Mouse (Mus musculus): ENCODE measurements around the gene Spry2.

The Spry2 gene

GRCm38 (mm10) chr14:105897569-105898101 is 1.0 kb upstream of the Spry2 start:
- H3K36me3 ChIP-seq (ENCODE audit: insufficient read depth, low read length): peaks cover 25% of the 10 kb centered on the region
- H3K4me3 ChIP-seq (replicated peaks; ENCODE audit: low read length): peak overlapping the region; percentile 84
- no peaks in the 10 kb centered on the region for H3K9me3 ChIP-seq (ENCODE audit: low read length)
- H3K4me1 ChIP-seq (replicated peaks; ENCODE audit: low read depth, low read length): peaks cover 42% of the 10 kb centered on the region
- TF ChIP-seq CTCF (conservative IDR thresholded peaks at IDR 0.05; ENCODE audit: low read length) (no peak), POU5F1 (IDR thresholded peaks at IDR 0.05; ENCODE audit: borderline replicate concordance, low read length) (no peak), NANOG (IDR thresholded peaks at IDR 0.05; ENCODE audit: borderline replicate concordance, low read length) (no peak)
- no peaks in the 10 kb centered on the region for H3K27me3 ChIP-seq (ENCODE audit: insufficient read depth, low read length)

GRCm38 (mm10) chr14:105895961-105896651 is 513 bp downstream of the Spry2 start:
- peaks cover 38% of the 10 kb centered on the region for H3K36me3 ChIP-seq (ENCODE audit: insufficient read depth, low read length)
- H3K9me3 ChIP-seq (ENCODE audit: low read length): no peaks in the 10 kb centered on the region
- peaks cover 44% of the 10 kb centered on the region for H3K4me1 ChIP-seq (replicated peaks; ENCODE audit: low read depth, low read length)
- H3K4me3 ChIP-seq (replicated peaks; ENCODE audit: low read length): peak overlapping the region; percentile 98
- TF ChIP-seq NANOG (IDR thresholded peaks at IDR 0.05; ENCODE audit: borderline replicate concordance, low read length) (no peak), CTCF (conservative IDR thresholded peaks at IDR 0.05; ENCODE audit: low read length) (no peak), POU5F1 (IDR thresholded peaks at IDR 0.05; ENCODE audit: borderline replicate concordance, low read length) (no peak)
- no peaks in the 10 kb centered on the region for H3K27me3 ChIP-seq (ENCODE audit: insufficient read depth, low read length)

- Histone ChIP-seq H3K4me3 (replicated peaks; ENCODE audit: low read length) (peak overlapping the region; percentile 98), H3K27me3 (ENCODE audit: insufficient read depth, low read length) (no peaks in the 10 kb centered on the region), H3K9me3 (ENCODE audit: low read length) (no peaks in the 10 kb centered on the region), H3K4me1 (replicated peaks; ENCODE audit: low read depth, low read length) (peaks cover 44% of the 10 kb centered on the region), H3K36me3 (ENCODE audit: insufficient read depth, low read length) (peaks cover 47% of the 10 kb centered on the region)
- TF ChIP-seq NANOG (IDR thresholded peaks at IDR 0.05; ENCODE audit: borderline replicate concordance, low read length) (no peak), POU5F1 (IDR thresholded peaks at IDR 0.05; ENCODE audit: borderline replicate concordance, low read length) (no peak), CTCF (conservative IDR thresholded peaks at IDR 0.05; ENCODE audit: low read length) (no peak)
These were observed 1.4 kb downstream of the Spry2 start for GRCm38 (mm10) chr14:105894971-105895873.

- TF ChIP-seq CTCF (conservative IDR thresholded peaks at IDR 0.05; ENCODE audit: low read length) (no peak), NANOG (IDR thresholded peaks at IDR 0.05; ENCODE audit: borderline replicate concordance, low read length) (no peak), POU5F1 (IDR thresholded peaks at IDR 0.05; ENCODE audit: borderline replicate concordance, low read length) (no peak)
- Histone ChIP-seq H3K27me3 (ENCODE audit: insufficient read depth, low read length) (no peaks in the 10 kb centered on the region), H3K9me3 (ENCODE audit: low read length) (no peaks in the 10 kb centered on the region), H3K36me3 (ENCODE audit: insufficient read depth, low read length) (peaks cover 63% of the 10 kb centered on the region), H3K4me1 (replicated peaks; ENCODE audit: low read depth, low read length) (peaks cover 41% of the 10 kb centered on the region), H3K4me3 (replicated peaks; ENCODE audit: low read length) (peak overlapping the region; percentile 98)
These were observed 3.0 kb downstream of the Spry2 start for GRCm38 (mm10) chr14:105893623-105893995.

GRCm38 (mm10) chr14:105892941-105893622 is 3.5 kb downstream of the Spry2 start:
- Histone ChIP-seq H3K9me3 (ENCODE audit: low read length) (no peaks in the 10 kb centered on the region), H3K27me3 (ENCODE audit: insufficient read depth, low read length) (no peaks in the 10 kb centered on the region), H3K4me3 (replicated peaks; ENCODE audit: low read length) (peak overlapping the region; percentile 98), H3K36me3 (ENCODE audit: insufficient read depth, low read length) (peaks cover 68% of the 10 kb centered on the region), H3K4me1 (replicated peaks; ENCODE audit: low read depth, low read length) (peaks cover 46% of the 10 kb centered on the region)
- TF ChIP-seq POU5F1 (IDR thresholded peaks at IDR 0.05; ENCODE audit: borderline replicate concordance, low read length): no peak
- no peak for TF ChIP-seq CTCF (conservative IDR thresholded peaks at IDR 0.05; ENCODE audit: low read length)
- no peak for TF ChIP-seq NANOG (IDR thresholded peaks at IDR 0.05; ENCODE audit: borderline replicate concordance, low read length)

GRCm38 (mm10) chr14:105890516-105891231 is 5.9 kb downstream of the Spry2 start:
- Histone ChIP-seq H3K4me1 (replicated peaks; ENCODE audit: low read depth, low read length) (peaks cover 68% of the 10 kb centered on the region), H3K27me3 (ENCODE audit: insufficient read depth, low read length) (no peaks in the 10 kb centered on the region), H3K4me3 (replicated peaks; ENCODE audit: low read length) (no peak overlapping the region), H3K36me3 (ENCODE audit: insufficient read depth, low read length) (peaks cover 72% of the 10 kb centered on the region), H3K9me3 (ENCODE audit: low read length) (no peaks in the 10 kb centered on the region)
- TF ChIP-seq NANOG (IDR thresholded peaks at IDR 0.05; ENCODE audit: borderline replicate concordance, low read length): no peak
- no peak for TF ChIP-seq CTCF (conservative IDR thresholded peaks at IDR 0.05; ENCODE audit: low read length)
- no peak for TF ChIP-seq POU5F1 (IDR thresholded peaks at IDR 0.05; ENCODE audit: borderline replicate concordance, low read length)

GRCm38 (mm10) chr14:105886643-105887374 is 9.8 kb downstream of the Spry2 start:
- Histone ChIP-seq H3K4me3 (replicated peaks; ENCODE audit: low read length) (no peak overlapping the region), H3K4me1 (replicated peaks; ENCODE audit: low read depth, low read length) (peaks cover 63% of the 10 kb centered on the region), H3K9me3 (ENCODE audit: low read length) (no peaks in the 10 kb centered on the region), H3K27me3 (ENCODE audit: insufficient read depth, low read length) (no peaks in the 10 kb centered on the region), H3K36me3 (ENCODE audit: insufficient read depth, low read length) (peaks cover 44% of the 10 kb centered on the region)
- TF ChIP-seq POU5F1 (IDR thresholded peaks at IDR 0.05; ENCODE audit: borderline replicate concordance, low read length) (no peak), NANOG (IDR thresholded peaks at IDR 0.05; ENCODE audit: borderline replicate concordance, low read length) (no peak)

Data from E14TG2a.4 (cell line).